Mouse (Mus musculus): ENCODE measurements at regions not wholly inside any gene's neighbourhood (a gene's known extent, or its start where the extent isn't known, plus 50 kb on each side); places are given as distances from the start of the nearest gene placed in this dataset.

DNA sequence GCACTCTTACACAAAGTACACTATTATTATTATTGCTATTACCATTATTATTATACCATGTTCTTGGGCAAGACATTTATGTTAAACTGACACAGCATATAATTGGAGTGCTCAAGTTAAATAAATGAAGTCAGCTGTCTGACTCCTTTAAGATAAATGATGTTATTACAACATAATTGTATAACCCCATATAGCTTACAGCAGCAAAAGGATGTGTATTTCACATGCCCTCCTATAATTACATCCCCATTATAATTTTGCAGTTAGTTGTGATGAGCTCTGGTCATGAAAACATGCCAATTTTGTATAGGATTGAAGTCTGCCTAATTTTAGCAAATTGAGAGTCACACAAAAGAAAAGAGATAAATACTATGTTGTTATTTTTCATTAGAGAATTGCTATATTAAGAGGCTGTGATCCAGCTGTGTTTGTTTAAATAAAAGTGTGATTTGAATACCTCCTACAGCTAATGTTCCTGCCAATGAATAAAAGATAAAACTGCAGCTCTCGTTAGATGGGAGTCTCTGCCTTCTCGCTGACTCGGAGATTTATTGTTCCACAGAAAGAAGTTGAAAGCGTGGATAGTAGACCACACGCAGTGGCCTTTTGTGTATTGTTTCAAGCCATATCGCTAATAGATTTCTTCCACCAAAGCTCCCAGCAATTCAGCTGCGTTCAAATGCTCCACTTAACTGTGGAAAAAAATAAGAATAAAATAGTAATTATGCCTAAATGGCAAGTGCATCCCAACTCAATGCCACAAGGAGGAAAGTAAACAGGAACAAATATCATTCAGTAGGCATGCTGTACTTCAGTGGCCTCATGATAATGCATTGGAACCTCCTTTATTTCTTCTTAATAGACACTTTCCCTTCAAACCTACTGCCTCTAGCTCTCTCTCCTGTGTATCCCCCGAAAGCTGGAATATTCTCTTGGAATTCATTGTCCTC lies 194.9 kb upstream of the Gm10192 start:
- DNase-seq, result no peak

DNA sequence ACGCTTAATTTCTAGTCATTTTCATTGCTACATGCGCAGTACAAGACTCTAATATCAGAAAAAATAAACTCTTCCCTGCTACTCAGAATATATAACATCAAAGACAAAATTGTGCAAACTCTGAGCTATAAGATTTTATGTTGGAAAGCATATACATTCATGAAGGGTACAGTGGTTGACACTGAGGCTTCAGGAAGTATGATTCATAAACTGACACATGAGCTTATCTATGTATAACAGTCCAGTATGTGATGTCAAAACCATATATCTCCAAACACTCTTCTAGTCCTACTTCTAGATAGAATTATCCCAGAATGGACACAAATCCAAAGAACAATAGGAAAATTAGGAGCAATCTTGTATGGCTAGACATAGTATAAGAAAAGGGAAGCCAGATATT lies 177.5 kb upstream of the Gm10192 start:
- no peak for DNase-seq

DNA sequence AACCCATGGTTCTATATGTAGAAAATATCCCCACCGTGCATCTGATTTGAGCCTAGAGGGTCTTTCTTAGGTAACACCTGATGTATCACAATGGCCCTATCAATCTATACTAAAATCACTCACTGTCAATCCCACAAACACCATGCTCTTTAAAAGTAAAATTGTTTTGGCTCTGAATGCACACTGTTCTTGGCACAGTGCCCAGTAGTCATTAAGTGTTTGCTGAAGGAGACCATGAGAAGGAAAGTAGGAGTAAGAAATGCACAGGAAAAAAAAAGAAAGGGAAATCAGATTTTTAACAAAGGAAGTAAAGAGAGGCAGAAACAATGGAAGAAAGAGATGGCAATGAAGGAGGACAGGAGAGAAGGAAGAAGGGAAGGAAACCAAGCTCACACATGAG lies 175.0 kb upstream of the Gm10192 start:
- DNase-seq, result no peak

DNA sequence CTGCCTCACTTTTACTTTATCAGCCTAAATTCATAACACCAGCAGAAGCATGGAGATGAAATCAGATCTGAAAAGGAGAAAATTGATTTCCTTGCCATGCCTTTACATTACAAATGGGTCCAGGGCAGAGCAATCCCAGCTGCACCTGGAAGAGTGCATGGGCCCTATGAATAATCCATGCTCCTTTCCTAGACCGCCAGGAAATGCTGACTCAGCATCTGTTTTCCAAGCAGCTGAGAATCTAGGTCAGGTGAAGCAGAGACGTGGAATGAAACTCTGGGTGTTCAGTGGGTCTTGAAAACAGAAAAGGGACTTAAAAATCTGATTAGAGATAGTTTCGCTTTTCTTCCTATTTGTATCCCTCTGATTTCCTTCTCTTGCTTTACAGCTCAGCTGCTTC lies 163.8 kb upstream of the Gm10192 start:
- no peak for DNase-seq

DNA sequence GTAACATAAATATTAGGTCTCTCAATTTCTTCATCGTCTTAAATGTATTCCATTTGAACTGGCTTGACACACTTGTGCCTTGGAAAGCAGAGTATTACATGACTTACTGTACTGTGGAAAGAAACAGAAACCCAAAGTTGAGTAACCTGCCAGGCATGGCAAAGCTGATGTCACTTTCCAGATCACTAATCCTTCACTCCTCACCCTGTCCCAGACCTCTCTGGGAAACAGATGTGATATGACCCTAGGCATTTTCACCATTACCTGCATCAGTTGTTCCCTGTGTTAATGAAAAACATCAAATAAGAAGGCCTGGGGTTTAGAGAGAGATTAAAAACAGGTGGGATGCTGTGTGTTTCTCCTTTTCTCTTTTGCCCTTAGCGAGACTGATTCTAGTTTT lies 161.4 kb upstream of the Gm10192 start:
- DNase-seq, result no peak

DNA sequence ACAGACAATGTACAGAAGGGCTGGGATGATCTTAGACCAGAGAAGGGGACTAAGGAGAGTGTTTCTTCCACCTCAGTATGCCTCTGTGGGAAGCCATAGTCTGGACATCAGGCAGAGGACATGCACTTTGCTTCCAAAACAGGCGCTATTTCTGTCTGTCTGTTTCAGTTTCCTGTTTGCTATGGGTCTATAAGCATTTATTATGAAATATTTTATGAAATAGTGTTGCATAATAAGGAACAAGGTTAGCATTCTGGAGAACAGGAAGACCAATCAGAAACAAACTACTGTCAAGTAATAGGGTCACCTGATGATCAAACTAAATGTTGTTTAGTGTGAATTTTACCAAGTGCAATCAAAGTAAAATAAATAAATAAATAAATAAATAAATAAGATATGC lies 160.4 kb upstream of the Gm10192 start:
- no peak for DNase-seq
